Mouse (Mus musculus) liver, embryonic 14.5 days (tissue): ENCODE results near the gene Padi4.

ENCODE experiments used
- CTCF ChIP-seq: IDR thresholded peaks from 2 replicates; pipeline ENCODE4 v1.5.1; 2016; ENCODE audit warnings: antibody characterized with exemption, low read depth, control low read depth
- EP300 ChIP-seq: IDR thresholded peaks from 2 replicates; pipeline ENCODE4 v1.6.1; 2016; ENCODE audit warnings: antibody characterized with exemption, low read depth

DNA sequence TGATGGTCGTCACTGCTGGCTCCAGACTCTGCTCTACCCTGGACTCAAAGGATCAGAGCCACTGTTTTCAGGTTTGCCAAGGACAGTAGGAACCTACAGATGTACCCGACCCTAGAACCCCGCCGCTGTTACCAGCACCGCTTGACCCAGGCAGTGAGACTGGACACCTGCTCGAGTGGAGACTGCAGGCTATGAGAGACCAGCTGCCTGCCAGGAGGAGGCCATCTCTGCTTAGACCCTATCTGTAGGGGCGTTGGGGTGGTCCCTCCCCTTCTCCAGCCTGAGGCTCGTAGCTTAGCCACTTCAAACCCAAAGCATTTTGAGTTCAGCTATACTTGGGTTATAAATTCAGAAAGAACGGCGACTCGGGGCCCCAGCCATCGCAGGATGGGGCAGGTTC, 47.1 kb downstream of the Padi4 start:
- TF ChIP-seq CTCF = no peak
- TF ChIP-seq EP300 = no peak
